Mouse (Mus musculus) naive thymus-derived CD4-positive, alpha-beta T cell, adult 5 months (primary cell): Measurements from ENCODE around the gene Atxn2. TPM values are rescaled to one million over a fixed set of nuclear protein-coding genes. Genes with fewer than 3 reads are reported as not detected.

Experiments used
- polyA plus RNA-seq: library from polyadenylated mRNA; unstranded; fragments of 100-300 nt; shearing (Covaris generic); gene quantifications from one replicate; pipeline ENCODE4 v1.2.1, GENCODE M21; 2017

Atxn2 gene
- polyA plus RNA-seq = 70.4 TPM

GRCm38 (mm10) chr5:121711174-121711927, at the start of gene Atxn2:
TSS of gene Atxn2 (plus strand) at chr5:121711337.

DNA sequence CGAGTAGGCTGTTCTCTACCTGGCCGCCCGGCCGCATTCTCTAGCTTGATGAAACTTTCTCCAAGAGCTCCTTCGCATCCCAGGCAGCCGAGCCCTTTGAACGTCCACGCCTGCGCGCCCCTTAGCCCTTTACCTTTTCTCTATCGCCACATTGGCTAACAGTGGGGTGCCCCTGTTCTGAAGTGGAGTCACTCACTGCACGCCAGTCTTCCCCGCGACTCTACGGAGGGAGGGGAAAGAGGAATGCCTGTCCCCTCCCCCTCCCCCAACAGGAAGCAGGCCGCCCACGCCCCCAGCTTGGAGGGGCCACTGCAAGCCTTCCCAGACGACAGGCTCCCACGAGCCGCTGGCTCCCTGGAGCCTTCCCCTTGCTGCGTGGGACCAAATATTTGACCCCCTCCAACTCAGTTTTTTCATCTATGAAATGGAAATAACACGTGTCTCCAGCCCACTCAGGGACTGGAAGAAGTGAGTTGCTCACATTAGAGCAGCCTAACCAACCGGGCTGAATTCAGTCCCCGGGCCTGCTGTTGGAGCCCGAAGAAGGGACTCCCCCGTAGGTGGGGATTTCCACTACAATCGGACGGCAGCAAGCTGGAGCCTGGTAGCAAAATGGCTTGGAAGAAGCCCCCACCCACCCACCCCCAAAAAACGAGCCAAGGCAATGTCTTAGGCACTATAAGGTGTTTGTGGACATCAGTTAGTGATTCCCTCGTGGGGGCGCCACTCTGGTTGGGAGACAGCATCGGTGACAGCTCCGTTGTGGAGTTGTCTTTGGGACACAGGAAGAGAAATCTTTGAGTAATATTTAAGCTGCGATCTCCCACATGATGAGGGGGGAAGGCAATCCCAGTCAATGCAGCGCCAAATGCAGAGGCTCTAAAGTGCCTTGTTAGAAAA, 126.6 kb downstream of the Atxn2 start, which contains the start of gene Sh2b3:
Sh2b3 (minus strand) TSS at position 206 of the 900 bp plus-strand sequence.

DNA sequence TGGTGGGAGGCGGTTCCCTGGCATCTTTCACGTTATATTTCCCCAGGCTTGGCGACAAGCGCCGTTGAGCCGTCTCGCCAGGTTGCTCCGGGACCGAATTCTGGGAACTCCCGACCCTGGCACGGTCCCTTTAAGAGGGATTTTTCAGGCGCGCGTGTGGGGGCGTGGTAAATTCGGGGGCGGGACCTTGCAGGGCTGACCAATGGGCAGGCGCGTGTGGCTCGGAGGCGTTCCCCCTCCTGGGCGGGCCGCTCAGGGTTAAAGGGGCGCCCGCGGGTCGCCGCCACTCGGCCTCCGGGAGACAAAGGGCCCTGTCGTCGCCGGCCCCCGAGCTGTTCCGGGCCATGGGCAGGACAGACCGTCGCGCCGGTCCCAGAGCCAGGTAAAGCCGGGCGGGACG, 137.6 kb downstream of the Atxn2 start, which contains the start of gene Pheta1:
Pheta1 (plus strand) TSS at position 242 of the 400 bp plus-strand sequence.

Other genes with a start within 250 kb of the Atxn2 start
- gene Adam1b, start 207.9 kb upstream of the Atxn2 start, polyA plus RNA-seq = not detected
- 0.90 TPM for gene Adam1a, start 165.9 kb upstream of the Atxn2 start, polyA plus RNA-seq
- gene Gm42878, start 165.9 kb upstream of the Atxn2 start, polyA plus RNA-seq = not detected
- 73.2 TPM for gene Mapkapk5, start 165.4 kb upstream of the Atxn2 start, polyA plus RNA-seq
- gene Aldh2, start 117.5 kb upstream of the Atxn2 start, polyA plus RNA-seq = 43.9 TPM
- 1.5 TPM for gene Acad12, start 92.4 kb upstream of the Atxn2 start, polyA plus RNA-seq
- gene Acad10, start 50.8 kb upstream of the Atxn2 start, polyA plus RNA-seq = 9.9 TPM
- 113 TPM for gene Brap, start 50.8 kb upstream of the Atxn2 start, polyA plus RNA-seq
- gene Sh2b3, start 126.3 kb downstream of the Atxn2 start, polyA plus RNA-seq = 35.0 TPM
- 6.8 TPM for gene Pheta1, start 137.6 kb downstream of the Atxn2 start, polyA plus RNA-seq